Mouse (Mus musculus): Measurements from ENCODE around the gene Tbxas1.

DNA sequence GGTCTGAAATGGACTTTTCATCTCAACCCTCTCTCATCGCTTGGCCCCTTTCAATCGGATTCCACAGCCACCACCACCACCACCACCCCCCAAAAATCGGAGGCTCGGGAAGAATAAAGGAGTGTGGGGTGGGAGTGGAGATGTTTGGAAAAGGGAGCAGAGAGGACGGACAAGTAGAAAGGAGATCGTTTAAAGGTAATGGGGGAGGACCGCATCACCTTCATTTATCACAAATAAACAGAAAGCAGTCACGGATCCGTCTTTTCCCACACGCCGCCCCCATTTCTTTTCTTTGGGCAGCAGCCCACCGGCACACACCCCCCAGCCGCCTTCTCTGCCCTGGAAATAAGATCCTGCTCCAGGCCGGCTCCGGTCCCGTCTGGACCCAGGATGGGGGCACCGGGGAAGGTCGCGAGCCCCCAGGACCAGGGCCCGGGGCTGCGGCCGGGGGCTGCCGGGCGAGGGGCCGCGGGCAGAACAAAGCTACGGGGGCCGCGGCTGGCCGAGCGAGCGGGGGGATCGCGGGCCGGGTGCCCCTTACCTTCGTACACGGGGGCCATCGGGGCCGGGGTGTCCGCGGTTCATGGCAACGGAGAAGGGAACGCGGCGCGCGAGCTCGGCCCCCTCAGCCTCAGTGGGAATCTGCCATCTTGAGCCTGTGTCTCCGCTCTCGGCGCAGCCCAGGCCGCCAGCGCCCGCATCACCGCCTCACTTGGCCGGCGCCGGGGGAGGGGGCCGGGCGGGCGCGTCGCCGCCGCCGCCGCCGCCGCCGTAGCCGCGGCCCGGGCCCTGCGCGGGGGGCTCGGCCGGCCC is at the start of gene Tbxas1:
- TF ChIP-seq CTCF (conservative IDR thresholded peaks at IDR 0.05 in 1 of 2, IDR thresholded peaks at IDR 0.05 in 1 of 2; ENCODE audit: low read depth in 2 of 2, low read length in 2 of 2): no peak
- TF ChIP-seq EP300 (IDR thresholded peaks at IDR 0.05; ENCODE audit: low read length): no peak

All from CH12.LX (cell line).